Mouse (Mus musculus): ENCODE results near the gene Ccdc57. TPM values are rescaled to one million over a fixed set of nuclear protein-coding genes. Genes with fewer than 3 reads are reported as not detected.

Ccdc57 gene
- polyA plus RNA-seq, 1 experiment: 34.6 TPM

- 0 out of 2 replicates have a peak, but pooled peaks have one; percentile 6 for TF ChIP-seq POLR2A (IDR thresholded peaks at IDR 0.05; ENCODE audit: control insufficient read depth, low read depth, low read length)
- TF ChIP-seq CTCF (IDR thresholded peaks at IDR 0.05; ENCODE audit: control insufficient read depth, insufficient read depth, insufficient replicate concordance, low read depth, low read length): no peak
- Histone ChIP-seq H3K4me1 (ENCODE audit: control insufficient read depth, insufficient read depth, low read length) (no peaks in the 10 kb centered on the region; the same call in none of the 2 replicates), H3K36me3 (ENCODE audit: control insufficient read depth, insufficient read depth, low read length) (no peaks in the 10 kb centered on the region), H3K27me3 (ENCODE audit: control insufficient read depth, insufficient read depth, low read length) (no peaks in the 10 kb centered on the region), H3K4me3 (ENCODE audit: control insufficient read depth, low read depth, low read length) (peak overlapping the region; percentile 17; the same call in 1 of the 2 replicates), H3K27ac (ENCODE audit: control insufficient read depth, insufficient read depth, low read depth, low read length) (peak overlapping the region; percentile 68)
Measured at GRCm38 (mm10) chr11:120901729-120902486, 30.8 kb downstream of the Ccdc57 start.

GRCm38 (mm10) chr11:120900276-120901244 lies 32.1 kb downstream of the Ccdc57 start:
- Histone ChIP-seq H3K36me3 (ENCODE audit: control insufficient read depth, insufficient read depth, low read length) (no peaks in the 10 kb centered on the region), H3K27ac (ENCODE audit: control insufficient read depth, insufficient read depth, low read depth, low read length) (no peak overlapping the region), H3K4me1 (ENCODE audit: control insufficient read depth, insufficient read depth, low read length) (no peaks in the 10 kb centered on the region; the same call in none of the 2 replicates), H3K27me3 (ENCODE audit: control insufficient read depth, insufficient read depth, low read length) (no peaks in the 10 kb centered on the region), H3K4me3 (ENCODE audit: control insufficient read depth, low read depth, low read length) (no peak overlapping the region)
- TF ChIP-seq CTCF (IDR thresholded peaks at IDR 0.05; ENCODE audit: control insufficient read depth, insufficient read depth, insufficient replicate concordance, low read depth, low read length): no peak
- TF ChIP-seq POLR2A (IDR thresholded peaks at IDR 0.05; ENCODE audit: control insufficient read depth, low read depth, low read length): no peak

GRCm38 (mm10) chr11:120898114-120898548 lies 34.5 kb downstream of the Ccdc57 start:
- Histone ChIP-seq H3K27me3 (ENCODE audit: control insufficient read depth, insufficient read depth, low read length) (no peaks in the 10 kb centered on the region), H3K27ac (ENCODE audit: control insufficient read depth, insufficient read depth, low read depth, low read length) (no peak overlapping the region), H3K36me3 (ENCODE audit: control insufficient read depth, insufficient read depth, low read length) (no peaks in the 10 kb centered on the region; the same call in 1 of the 2 replicates), H3K4me3 (ENCODE audit: control insufficient read depth, low read depth, low read length) (no peak overlapping the region), H3K4me1 (ENCODE audit: control insufficient read depth, insufficient read depth, low read length) (no peaks in the 10 kb centered on the region; the same call in 1 of the 2 replicates)
- TF ChIP-seq POLR2A (IDR thresholded peaks at IDR 0.05; ENCODE audit: control insufficient read depth, low read depth, low read length) (no peak), CTCF (IDR thresholded peaks at IDR 0.05; ENCODE audit: control insufficient read depth, insufficient read depth, insufficient replicate concordance, low read depth, low read length) (no peak)

- TF ChIP-seq POLR2A (IDR thresholded peaks at IDR 0.05; ENCODE audit: control insufficient read depth, low read depth, low read length) (no peak), CTCF (IDR thresholded peaks at IDR 0.05; ENCODE audit: control insufficient read depth, insufficient read depth, insufficient replicate concordance, low read depth, low read length) (no peak)
- no peaks in the 10 kb centered on the region; the same call in 1 of the 2 replicates for H3K36me3 ChIP-seq (ENCODE audit: control insufficient read depth, insufficient read depth, low read length)
- no peaks in the 10 kb centered on the region for H3K4me1 ChIP-seq (ENCODE audit: control insufficient read depth, insufficient read depth, low read length)
- H3K27ac ChIP-seq (ENCODE audit: control insufficient read depth, insufficient read depth, low read depth, low read length): no peak overlapping the region
- H3K4me3 ChIP-seq (ENCODE audit: control insufficient read depth, low read depth, low read length): no peak overlapping the region
- H3K27me3 ChIP-seq (ENCODE audit: control insufficient read depth, insufficient read depth, low read length): no peaks in the 10 kb centered on the region
Measured at GRCm38 (mm10) chr11:120895441-120895840, 37.2 kb downstream of the Ccdc57 start.

GRCm38 (mm10) chr11:120894397-120894796 lies 38.3 kb downstream of the Ccdc57 start:
- H3K4me1 ChIP-seq (ENCODE audit: control insufficient read depth, insufficient read depth, low read length): no peaks in the 10 kb centered on the region
- H3K4me3 ChIP-seq (ENCODE audit: control insufficient read depth, low read depth, low read length): no peak overlapping the region
- no peaks in the 10 kb centered on the region; the same call in 1 of the 2 replicates for H3K36me3 ChIP-seq (ENCODE audit: control insufficient read depth, insufficient read depth, low read length)
- no peak overlapping the region for H3K27ac ChIP-seq (ENCODE audit: control insufficient read depth, insufficient read depth, low read depth, low read length)
- no peak for TF ChIP-seq CTCF (IDR thresholded peaks at IDR 0.05; ENCODE audit: control insufficient read depth, insufficient read depth, insufficient replicate concordance, low read depth, low read length)
- no peak for TF ChIP-seq POLR2A (IDR thresholded peaks at IDR 0.05; ENCODE audit: control insufficient read depth, low read depth, low read length)
- no peaks in the 10 kb centered on the region for H3K27me3 ChIP-seq (ENCODE audit: control insufficient read depth, insufficient read depth, low read length)

- no peaks in the 10 kb centered on the region; the same call in 1 of the 2 replicates for H3K36me3 ChIP-seq (ENCODE audit: control insufficient read depth, insufficient read depth, low read length)
- TF ChIP-seq POLR2A (IDR thresholded peaks at IDR 0.05; ENCODE audit: control insufficient read depth, low read depth, low read length): no peak
- no peak for TF ChIP-seq CTCF (IDR thresholded peaks at IDR 0.05; ENCODE audit: control insufficient read depth, insufficient read depth, insufficient replicate concordance, low read depth, low read length)
Measured at GRCm38 (mm10) chr11:120889216-120889615, 43.5 kb downstream of the Ccdc57 start.

GRCm38 (mm10) chr11:120888718-120889117 lies 44.0 kb downstream of the Ccdc57 start:
- Histone ChIP-seq H3K27ac (ENCODE audit: control insufficient read depth, insufficient read depth, low read depth, low read length) (no peak overlapping the region), H3K36me3 (ENCODE audit: control insufficient read depth, insufficient read depth, low read length) (no peaks in the 10 kb centered on the region), H3K4me1 (ENCODE audit: control insufficient read depth, insufficient read depth, low read length) (no peaks in the 10 kb centered on the region), H3K4me3 (ENCODE audit: control insufficient read depth, low read depth, low read length) (no peak overlapping the region), H3K27me3 (ENCODE audit: control insufficient read depth, insufficient read depth, low read length) (no peaks in the 10 kb centered on the region)
- TF ChIP-seq CTCF (IDR thresholded peaks at IDR 0.05; ENCODE audit: control insufficient read depth, insufficient read depth, insufficient replicate concordance, low read depth, low read length) (no peak), POLR2A (IDR thresholded peaks at IDR 0.05; ENCODE audit: control insufficient read depth, low read depth, low read length) (no peak)

More at GRCm38 (mm10) chr11:120889216-120889615, 43.5 kb downstream of the Ccdc57 start:
- H3K27ac ChIP-seq (ENCODE audit: control insufficient read depth, insufficient read depth, low read depth, low read length): no peak overlapping the region
- H3K27me3 ChIP-seq (ENCODE audit: control insufficient read depth, insufficient read depth, low read length): no peaks in the 10 kb centered on the region
- no peaks in the 10 kb centered on the region for H3K4me1 ChIP-seq (ENCODE audit: control insufficient read depth, insufficient read depth, low read length)
- H3K4me3 ChIP-seq (ENCODE audit: control insufficient read depth, low read depth, low read length): no peak overlapping the region
